Mouse (Mus musculus): ENCODE results near the gene Gm4513. TPM values are rescaled to one million over a fixed set of nuclear protein-coding genes. Genes with fewer than 3 reads are reported as not detected.
"Not testable (repeated sequence)": the region's sequence is repeated elsewhere in the genome, so short reads cannot be mapped to it uniquely, and the experiment has no call there.

The Gm4513 gene
- not detected in 2 replicates for polyA plus RNA-seq (2015; fragmentation: Nextera tagmentation; extraction: Ambion mirVana)

GRCm38 (mm10) chr7:20598921-20599320 lies at the start of gene Gm4513:
TSS of gene Gm4513 (minus strand) at chr7:20599021.
- DNase-seq (ENCODE audit: low spot score): not testable (repeated sequence)

GRCm38 (mm10) chr7:20576141-20576540 lies 22.7 kb downstream of the Gm4513 start, which contains the start of gene Gm4141:
TSS of gene Gm4141 (minus strand) at chr7:20576241.
- not testable (repeated sequence) for DNase-seq (ENCODE audit: low spot score)

GRCm38 (mm10) chr7:20545657-20546056 lies 53.2 kb downstream of the Gm4513 start, which contains the start of gene Gm5726:
TSS of gene Gm5726 (minus strand) at chr7:20545757.
- not testable (repeated sequence) for DNase-seq (ENCODE audit: low spot score)

Other genes with a start within 250 kb of the Gm4513 start
- gene Gm5728, start 223.6 kb downstream of the Gm4513 start, polyA plus RNA-seq (2015; fragmentation: Nextera tagmentation; extraction: Ambion mirVana): not detected in 2 replicates
- not detected in 2 replicates for gene Vmn1r100, start 181.1 kb downstream of the Gm4513 start, polyA plus RNA-seq (2015; fragmentation: Nextera tagmentation; extraction: Ambion mirVana)
- not detected in 2 replicates for gene Vmn1r101, start 156.4 kb downstream of the Gm4513 start, polyA plus RNA-seq (2015; fragmentation: Nextera tagmentation; extraction: Ambion mirVana)
- not detected in 2 replicates for gene Gm10670, start 124.1 kb downstream of the Gm4513 start, polyA plus RNA-seq (2015; fragmentation: Nextera tagmentation; extraction: Ambion mirVana)
- gene Vmn1r103, start 88.5 kb downstream of the Gm4513 start, polyA plus RNA-seq (2015; fragmentation: Nextera tagmentation; extraction: Ambion mirVana): not detected in 2 replicates
- not detected in 2 replicates for gene Vmn1r104, start 65.2 kb downstream of the Gm4513 start, polyA plus RNA-seq (2015; fragmentation: Nextera tagmentation; extraction: Ambion mirVana)
- not detected in 2 replicates for gene Gm5726, start 53.3 kb downstream of the Gm4513 start, polyA plus RNA-seq (2015; fragmentation: Nextera tagmentation; extraction: Ambion mirVana)
- gene Gm4141, start 22.8 kb downstream of the Gm4513 start, polyA plus RNA-seq (2015; fragmentation: Nextera tagmentation; extraction: Ambion mirVana): not detected in 2 replicates
- gene Vmn1r107, start 69.9 kb upstream of the Gm4513 start, polyA plus RNA-seq (2015; fragmentation: Nextera tagmentation; extraction: Ambion mirVana): not detected in 2 replicates
- gene Vmn1r111, start 104.2 kb upstream of the Gm4513 start, polyA plus RNA-seq (2015; fragmentation: Nextera tagmentation; extraction: Ambion mirVana): not detected in 2 replicates
- not detected in 2 replicates for gene Gm10668, start 131.6 kb upstream of the Gm4513 start, polyA plus RNA-seq (2015; fragmentation: Nextera tagmentation; extraction: Ambion mirVana)
- gene Vmn1r112, start 172.2 kb upstream of the Gm4513 start, polyA plus RNA-seq (2015; fragmentation: Nextera tagmentation; extraction: Ambion mirVana): not detected in 2 replicates
- not detected in 2 replicates for gene Vmn1r113, start 188.3 kb upstream of the Gm4513 start, polyA plus RNA-seq (2015; fragmentation: Nextera tagmentation; extraction: Ambion mirVana)
- gene Vmn1r114, start 213.2 kb upstream of the Gm4513 start, polyA plus RNA-seq (2015; fragmentation: Nextera tagmentation; extraction: Ambion mirVana): not detected in 2 replicates
- not detected in 2 replicates for gene Vmn1r115, start 246.0 kb upstream of the Gm4513 start, polyA plus RNA-seq (2015; fragmentation: Nextera tagmentation; extraction: Ambion mirVana)